Mouse (Mus musculus) liver, embryonic 14.5 days (tissue): ENCODE measurements at regions not wholly inside any gene's neighbourhood (a gene's known extent, or its start where the extent isn't known, plus 50 kb on each side); places are given as distances from the start of the nearest gene placed in this dataset.

Source experiments
- ATAC-seq: fragments of 200-750 bp; cut with Nextera tagmentation; 2 replicates; pipeline ENCODE4 v1.8.0; 2017; ENCODE audit warnings: moderate number of reproducible peaks, mild to moderate bottlenecking, moderate library complexity; ENCODE audit not compliant: insufficient read depth
- DNase-seq, 3 experiments: peaks; one replicate each; pipeline ENCODE4 v3.0.0-alpha.2; 2012 to 2013; ENCODE audit warnings: low read depth in 3 of 3, low spot score in 3 of 3
- H3K27ac ChIP-seq: fragments of 300-500 bp; sonication (generic); 2 replicates; pipeline ENCODE4 v1.5.1; 2014; ENCODE audit warnings: moderate library complexity, mild to moderate bottlenecking, control low read depth, inconsistent platforms
- H3K27me3 ChIP-seq: fragments of 300-500 bp; sonication (generic); 2 replicates; pipeline ENCODE4 v1.6.1; 2014; ENCODE audit warnings: mild to moderate bottlenecking, low read length, moderate library complexity; ENCODE audit not compliant: control insufficient read depth, insufficient read depth
- H3K36me3 ChIP-seq: fragments of 300-500 bp; sonication (generic); replicated peaks from 2 replicates; pipeline ENCODE4 v1.6.1; 2014; ENCODE audit warnings: low read depth; ENCODE audit not compliant: control insufficient read depth, insufficient read depth
- H3K4me1 ChIP-seq, 2 experiments: fragments of 200-500 bp in 1 of 2; fragments of 300-500 bp in 1 of 2; sonication (generic) in 1 of 2; replicated peaks; 2 replicates each; pipeline ENCODE4 v1.6.1; 2012 to 2014; ENCODE audit warnings: antibody characterized with exemption in 1 of 2, inconsistent platforms in 1 of 2, low read length in 1 of 2; ENCODE audit not compliant: control insufficient read depth in 2 of 2, insufficient read depth in 2 of 2
- H3K4me2 ChIP-seq: fragments of 300-500 bp; sonication (generic); 2 replicates; pipeline ENCODE4 v1.6.1; 2014; ENCODE audit warnings: low read depth, mild to moderate bottlenecking, control low read depth, moderate library complexity
- H3K4me3 ChIP-seq, 2 experiments: fragments of 200-500 bp in 1 of 2; fragments of 300-500 bp in 1 of 2; sonication (generic) in 1 of 2; 2 replicates each; pipeline ENCODE4 v1.5.1; 2012 to 2014; ENCODE audit warnings: low read depth in 2 of 2, low read length in 2 of 2, mild to moderate bottlenecking in 2 of 2, control low read depth in 1 of 2, inconsistent platforms in 1 of 2, moderate library complexity in 1 of 2; ENCODE audit not compliant: insufficient read depth in 1 of 2
- H3K9ac ChIP-seq: fragments of 300-500 bp; sonication (generic); replicated peaks from 2 replicates; pipeline ENCODE4 v1.6.1; 2014; ENCODE audit warnings: mild to moderate bottlenecking, control low read depth, moderate library complexity
- H3K9me3 ChIP-seq: fragments of 300-500 bp; sonication (generic); 2 replicates; pipeline ENCODE4 v1.6.1; 2016; ENCODE audit warnings: low read length, mixed read lengths; ENCODE audit not compliant: control insufficient read depth
- CTCF ChIP-seq: IDR thresholded peaks from 2 replicates; pipeline ENCODE4 v1.5.1; 2016; ENCODE audit warnings: antibody characterized with exemption, low read depth, control low read depth
- EP300 ChIP-seq: IDR thresholded peaks from 2 replicates; pipeline ENCODE4 v1.6.1; 2016; ENCODE audit warnings: antibody characterized with exemption, low read depth
- WGBS: fragments of 180-500 bp; shearing (Covaris S2); extraction: QIAGEN DNeasy Blood & Tissue Kit; methylation state at CpG from one replicate; pipeline ENCODE4 v1.1.7; 2014; ENCODE audit not compliant: insufficient replicate concordance; 5-methylcytosine and 5-hydroxymethylcytosine counted together

DNA sequence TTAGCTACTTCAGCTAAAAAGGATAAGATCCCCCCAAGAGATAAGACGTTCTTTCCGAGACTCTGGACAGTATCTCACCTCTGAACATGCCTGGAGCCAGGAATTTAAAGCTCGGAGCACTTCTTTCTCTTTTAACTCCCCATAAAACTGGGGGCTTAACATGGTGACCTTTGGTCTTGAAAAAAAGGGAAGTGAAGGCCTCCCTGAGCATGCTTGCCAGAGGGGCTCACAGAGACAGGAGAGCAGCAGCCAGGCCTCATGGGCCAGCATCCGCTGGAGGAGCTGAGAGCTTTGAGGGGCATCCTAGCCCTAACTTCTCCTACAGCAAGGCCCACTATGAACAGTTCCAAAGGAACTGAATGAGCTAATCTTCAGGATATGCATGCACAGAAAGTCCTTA lies 471.7 kb downstream of the Ccdc171 start:
- 41% methylated on average over 4 of the region's 4 CpGs for WGBS
- H3K9me3 ChIP-seq: no peaks in the 10 kb centered on the region
- no peak overlapping the region for H3K4me3 ChIP-seq
- H3K27ac ChIP-seq: no peak overlapping the region
- H3K27me3 ChIP-seq: no peaks in the 10 kb centered on the region
- no peak for TF ChIP-seq CTCF
- TF ChIP-seq EP300: no peak
- ATAC-seq (no peak), DNase-seq (no peak)
- H3K9ac ChIP-seq: no peak overlapping the region
- no peak overlapping the region for H3K4me2 ChIP-seq
- H3K4me1 ChIP-seq: no peaks in the 10 kb centered on the region
- no peaks in the 10 kb centered on the region for H3K36me3 ChIP-seq

GRCm38 (mm10) chr4:84001645-84002044 lies 476.3 kb downstream of the Ccdc171 start:
- 74% methylated on average over 7 of the region's 7 CpGs for WGBS
- H3K27me3 ChIP-seq: no peaks in the 10 kb centered on the region
- no peaks in the 10 kb centered on the region for H3K4me1 ChIP-seq
- H3K9ac ChIP-seq: no peak overlapping the region
- no peak for ATAC-seq
- H3K4me2 ChIP-seq: no peak overlapping the region
- no peak for DNase-seq
- TF ChIP-seq EP300 (no peak), CTCF (no peak)
- no peaks in the 10 kb centered on the region for H3K9me3 ChIP-seq
- no peak overlapping the region for H3K4me3 ChIP-seq
- H3K27ac ChIP-seq: no peak overlapping the region
- no peaks in the 10 kb centered on the region for H3K36me3 ChIP-seq

GRCm38 (mm10) chr4:84004055-84004778 lies 478.9 kb downstream of the Ccdc171 start:
- no peak overlapping the region for H3K4me2 ChIP-seq
- no peak overlapping the region for H3K4me3 ChIP-seq
- no peaks in the 10 kb centered on the region for H3K36me3 ChIP-seq
- H3K4me1 ChIP-seq: no peaks in the 10 kb centered on the region
- no peak overlapping the region for H3K27ac ChIP-seq
- TF ChIP-seq EP300 (no peak), CTCF (no peak)
- ATAC-seq (no peak), DNase-seq (no peak)
- no peaks in the 10 kb centered on the region for H3K27me3 ChIP-seq
- no peaks in the 10 kb centered on the region for H3K9me3 ChIP-seq
- 66% methylated on average over 7 of the region's 7 CpGs for WGBS
- H3K9ac ChIP-seq: no peak overlapping the region

- 68% methylated on average over 10 of the region's 10 CpGs for WGBS
- TF ChIP-seq EP300: no peak
- no peak for TF ChIP-seq CTCF
- H3K27ac ChIP-seq: no peak overlapping the region
Observed at GRCm38 (mm10) chr4:84004786-84005382, 479.5 kb downstream of the Ccdc171 start.

DNA sequence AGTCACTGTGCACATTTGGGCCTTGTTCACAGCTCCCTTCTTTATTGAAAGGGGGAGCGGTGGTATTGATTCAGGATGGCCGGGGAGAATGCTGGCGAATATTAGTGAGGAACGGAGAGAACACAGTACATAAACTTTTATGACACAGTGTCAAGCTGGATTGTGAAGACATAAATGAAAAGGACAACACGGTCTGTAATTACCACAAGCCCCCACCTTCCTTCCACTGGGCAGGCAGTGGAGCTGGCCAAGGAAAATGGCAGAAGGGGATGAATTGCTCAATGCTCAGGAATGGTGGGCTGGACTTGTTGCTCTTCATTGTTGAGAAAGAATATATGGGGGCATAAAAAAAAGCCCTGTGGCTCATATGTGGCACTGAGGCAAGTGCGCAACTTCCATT lies 486.6 kb downstream of the Ccdc171 start:
- no peak for ATAC-seq
- 75% methylated on average over 6 of the region's 6 CpGs for WGBS

More at GRCm38 (mm10) chr4:84004786-84005382, 479.5 kb downstream of the Ccdc171 start:
- no peak overlapping the region for H3K9ac ChIP-seq
- no peaks in the 10 kb centered on the region for H3K4me1 ChIP-seq
- H3K9me3 ChIP-seq: no peaks in the 10 kb centered on the region
- ATAC-seq: no peak
- H3K4me3 ChIP-seq: no peak overlapping the region
- no peaks in the 10 kb centered on the region for H3K36me3 ChIP-seq
- no peak for DNase-seq
- no peak overlapping the region for H3K4me2 ChIP-seq
- H3K27me3 ChIP-seq: no peaks in the 10 kb centered on the region

More for the DNA sequence above, 486.6 kb downstream of the Ccdc171 start:
- H3K9ac ChIP-seq: no peak overlapping the region
- no peak overlapping the region for H3K4me2 ChIP-seq
- TF ChIP-seq EP300 (no peak), CTCF (no peak)
- no peaks in the 10 kb centered on the region for H3K36me3 ChIP-seq
- H3K27ac ChIP-seq: no peak overlapping the region
- H3K27me3 ChIP-seq: no peaks in the 10 kb centered on the region
- H3K4me3 ChIP-seq: no peak overlapping the region
- DNase-seq: no peak
- H3K9me3 ChIP-seq: no peaks in the 10 kb centered on the region
- no peaks in the 10 kb centered on the region for H3K4me1 ChIP-seq
